Comparison of ENCODE assay signal across 10 mouse cellular contexts in genomic region chr1:74856439-74856720, GRCm38 (mm10). TPM values are rescaled to one million over a fixed set of nuclear protein-coding genes. Genes with fewer than 3 reads are reported as not detected.
A peak's percentile ranks its signal among the peaks of the same experiment; 100 is the strongest.
DNase-seq lines count a peak whose midpoint lies in the region; ATAC-seq and TF ChIP-seq lines count a peak whose summit lies in the region.
"Had no signal": no experiment of that assay in that cellular context is flagged by ENCODE, and none has a peak within 500 bp of the region (broad histone marks: within the 10 kb centered on the region; RNA-seq: fewer than 3 reads in every experiment).

No protein-coding gene starts in this region.

- H3K4me1 ChIP-seq in embryonic facial prominence, embryonic 14.5 days (ENCODE audit: control insufficient read depth, insufficient read depth, low read length), result 0 out of 2 replicates have a peak, but pooled peaks cover 8% of the 10 kb centered on the region
- peaks cover 27% of the 10 kb centered on the region for H3K4me1 ChIP-seq in intestine, embryonic 16.5 days (ENCODE audit: control insufficient read depth, insufficient read depth, low read length)
- peaks cover 11% of the 10 kb centered on the region for H3K4me1 ChIP-seq in small intestine, adult 2 months (ENCODE audit: control insufficient read depth, insufficient read depth, insufficient read length, low read length)

- TF ChIP-seq POLR2A in small intestine, adult 2 months (IDR thresholded peaks at IDR 0.05; ENCODE audit: low read depth, low read length), result no peak

- no peak overlapping the region for H3K9ac ChIP-seq in embryonic facial prominence, embryonic 14.5 days (ENCODE audit: low read depth, low read length)
- H3K9ac ChIP-seq in intestine, embryonic 16.5 days (ENCODE audit: low read depth, low read length), result no peak overlapping the region

- no peak for TF ChIP-seq CTCF in left cerebral cortex, adult 2 months (IDR thresholded peaks at IDR 0.05)
- no peak for TF ChIP-seq CTCF in small intestine, adult 2 months (IDR thresholded peaks at IDR 0.05; ENCODE audit: extremely low read depth, insufficient read length, insufficient replicate concordance, low read depth, low read length)

- H3K27me3 ChIP-seq in embryonic facial prominence, embryonic 14.5 days (replicated peaks; ENCODE audit: control insufficient read depth, insufficient read depth, low read length), result peaks cover 93% of the 10 kb centered on the region
- peaks cover 77% of the 10 kb centered on the region for H3K27me3 ChIP-seq in intestine, embryonic 16.5 days (replicated peaks; ENCODE audit: control insufficient read depth, insufficient read depth, low read length)
- H3K27me3 ChIP-seq in small intestine, adult 2 months (ENCODE audit: control insufficient read depth, insufficient read depth, low read length), result peaks cover 76% of the 10 kb centered on the region

- intact Hi-C loops in left cerebral cortex, adult 2 months (cut with DNase I), result loop anchor here (2.0 kb wide), 1 partner anchor 40 kb away; no protein-coding TSS in a partner anchor
- intact Hi-C loops in left cerebral cortex, postnatal 10 days (cut with DNase I), result loop anchor here (2.0 kb wide), 2 partner anchors 40 to 48 kb away; no protein-coding TSS in a partner anchor

- peak overlapping the region; percentile 96 for H3K27ac ChIP-seq in left cerebral cortex, adult 2 months
- no peak overlapping the region for H3K27ac ChIP-seq in embryonic facial prominence, embryonic 14.5 days (replicated peaks; ENCODE audit: low read depth, low read length)
- no peak overlapping the region for H3K27ac ChIP-seq in intestine, embryonic 16.5 days (ENCODE audit: low read length)
- H3K27ac ChIP-seq in small intestine, adult 2 months (ENCODE audit: insufficient read depth, low read depth, low read length), result no peak overlapping the region

- no peaks in the 10 kb centered on the region for H3K36me3 ChIP-seq in embryonic facial prominence, embryonic 14.5 days (ENCODE audit: control insufficient read depth, insufficient read depth, low read length)
- H3K36me3 ChIP-seq in intestine, embryonic 16.5 days (ENCODE audit: control insufficient read depth, insufficient read depth, low read length), result no peaks in the 10 kb centered on the region
- no peaks in the 10 kb centered on the region for H3K36me3 ChIP-seq in small intestine, adult 2 months (ENCODE audit: control insufficient read depth, insufficient read depth, low read length)

- H3K4me2 ChIP-seq in embryonic facial prominence, embryonic 14.5 days (ENCODE audit: low read depth, low read length), result peak overlapping the region; percentile 99; the same call in 1 of the 2 replicates
- peak overlapping the region; percentile 100; the same call in 1 of the 2 replicates for H3K4me2 ChIP-seq in intestine, embryonic 16.5 days (ENCODE audit: low read depth, low read length)

- peak overlapping the region; percentile 80 for H3K4me3 ChIP-seq in left cerebral cortex, adult 2 months
- H3K4me3 ChIP-seq in embryonic facial prominence, embryonic 14.5 days (ENCODE audit: low read depth, low read length), result peak overlapping the region; percentile 71
- peak overlapping the region; percentile 72 for H3K4me3 ChIP-seq in intestine, embryonic 16.5 days (ENCODE audit: low read length)
- H3K4me3 ChIP-seq in small intestine, adult 2 months (ENCODE audit: low read depth, low read length), result peak overlapping the region; percentile 54; the same call in 1 of the 2 replicates

- 2% methylated on average over 11 of the region's 11 CpGs for WGBS in embryonic facial prominence, embryonic 14.5 days
- WGBS in intestine, embryonic 16.5 days, result 2% methylated on average over 10 of the region's 11 CpGs
- WGBS in small intestine, adult 2 months, result 9% methylated on average over 11 of the region's 11 CpGs

- no peak for DNase-seq in left cerebral cortex, adult 2 months (ENCODE audit: extremely low spot score in 1 of 2, low spot score in 2 of 2)
- DNase-seq in left cerebral cortex, postnatal 10 days (ENCODE audit: extremely low spot score in 1 of 2, low spot score in 2 of 2), result no peak
- no peak for DNase-seq in embryonic facial prominence, embryonic 14.5 days (ENCODE audit: low spot score)
- no peak for DNase-seq in thymus, postnatal 25 days
- no peak for DNase-seq in adrenal gland, postnatal 10 days

- no peak for ATAC-seq in embryonic facial prominence, embryonic 14.5 days (ENCODE audit: low read depth)
- ATAC-seq in intestine, embryonic 16.5 days, result no peak
- no peak for ATAC-seq in CD4-positive, CD25-positive, alpha-beta regulatory T cell, adult 4 months

- no peaks in the 10 kb centered on the region for H3K9me3 ChIP-seq in embryonic facial prominence, embryonic 14.5 days (ENCODE audit: control insufficient read depth, low read length)
- no peaks in the 10 kb centered on the region for H3K9me3 ChIP-seq in intestine, embryonic 16.5 days (ENCODE audit: control insufficient read depth, low read length)

RNA-seq across cellular contexts. Expression of gene Cdk5r2, which starts 1.6 kb away (rescaled TPM):
- 100 to 1,000 TPM; 365 to 389 TPM for total RNA-seq in left cerebral cortex, adult 2 months (2021)
- total RNA-seq in left cerebral cortex, postnatal 10 days (2021), result 100 to 1,000 TPM; 474 to 481 TPM
- 0.60 and 0.79 TPM in 2 replicates for polyA plus RNA-seq in embryonic facial prominence, embryonic 14.5 days (2014; fragmentation: Nextera tagmentation; extraction: Ambion mirVana)
- polyA plus RNA-seq in intestine, embryonic 16.5 days (2015; fragmentation: Nextera tagmentation; extraction: Ambion mirVana), result 0.07 and 0.18 TPM in 2 replicates
- 1.2 and 2.1 TPM in 2 replicates for polyA plus RNA-seq in small intestine, adult 2 months (2012; rRNA removed)
- total RNA-seq in adrenal gland, postnatal 10 days (2021), result 1 to 10 TPM; 4.8 to 6.6 TPM
- not detected for polyA plus RNA-seq in CD4-positive, CD25-positive, alpha-beta regulatory T cell, adult 4 months (2017; shearing (Covaris generic))
- polyA plus RNA-seq: spleen, adult 2 months had no signal

RNA-seq across cellular contexts. Expression of gene Fev, which starts 28.8 kb away (rescaled TPM):
- not detected for total RNA-seq in left cerebral cortex, adult 2 months (2021)
- not detected for total RNA-seq in left cerebral cortex, postnatal 10 days (2021)
- polyA plus RNA-seq in embryonic facial prominence, embryonic 14.5 days (2014; fragmentation: Nextera tagmentation; extraction: Ambion mirVana), result not detected in 2 replicates
- polyA plus RNA-seq in intestine, embryonic 16.5 days (2015; fragmentation: Nextera tagmentation; extraction: Ambion mirVana), result 0.95 and 1.5 TPM in 2 replicates
- polyA plus RNA-seq in small intestine, adult 2 months (2012; rRNA removed), result 2.0 and 5.2 TPM in 2 replicates
- total RNA-seq in adrenal gland, postnatal 10 days (2021), result under 1 TPM; 0.84 to 0.97 TPM
- polyA plus RNA-seq in CD4-positive, CD25-positive, alpha-beta regulatory T cell, adult 4 months (2017; shearing (Covaris generic)), result not detected
- total RNA-seq: layer of hippocampus, postnatal 36 days had no signal

RNA-seq across cellular contexts. Expression of gene Cryba2, which starts 36.6 kb away (rescaled TPM):
- not detected for total RNA-seq in left cerebral cortex, adult 2 months (2021)
- not detected for total RNA-seq in left cerebral cortex, postnatal 10 days (2021)
- not detected in 2 replicates for polyA plus RNA-seq in embryonic facial prominence, embryonic 14.5 days (2014; fragmentation: Nextera tagmentation; extraction: Ambion mirVana)
- 1.5 and 2.4 TPM in 2 replicates for polyA plus RNA-seq in intestine, embryonic 16.5 days (2015; fragmentation: Nextera tagmentation; extraction: Ambion mirVana)
- 0.86 and 1.1 TPM in 2 replicates for polyA plus RNA-seq in small intestine, adult 2 months (2012; rRNA removed)
- total RNA-seq in adrenal gland, postnatal 10 days (2021), result 1 to 10 TPM in 1 of 2 experiments, under 1 TPM in 1; 0.51 to 1.1 TPM
- not detected for polyA plus RNA-seq in CD4-positive, CD25-positive, alpha-beta regulatory T cell, adult 4 months (2017; shearing (Covaris generic))
- total RNA-seq: layer of hippocampus, postnatal 36 days had no signal
- polyA plus RNA-seq: spleen, adult 2 months had no signal
